Mouse (Mus musculus) hindbrain, embryonic 13.5 days (tissue): ENCODE measurements around the gene Slc39a9. TPM values are rescaled to one million over a fixed set of nuclear protein-coding genes. Genes with fewer than 3 reads are reported as not detected.
A peak's percentile ranks its signal among the peaks of the same experiment; 100 is the strongest.

ENCODE experiments used
- ATAC-seq: fragments of 200-750 bp; cut with Nextera tagmentation; 2 replicates; pipeline ENCODE4 v1.8.0; 2017; ENCODE audit warnings: moderate TSS enrichment; ENCODE audit not compliant: low FRiP score
- H3K27ac ChIP-seq: fragments of 300-500 bp; sonication (generic); 2 replicates; pipeline ENCODE4 v1.5.1; 2015; ENCODE audit warnings: inconsistent platforms, mild to moderate bottlenecking, moderate library complexity
- H3K27me3 ChIP-seq: fragments of 300-500 bp; sonication (generic); 2 replicates; pipeline ENCODE4 v1.6.1; 2015; ENCODE audit warnings: mild to moderate bottlenecking, inconsistent platforms
- H3K36me3 ChIP-seq: fragments of 300-500 bp; sonication (generic); 2 replicates; pipeline ENCODE4 v1.6.1; 2015; ENCODE audit warnings: mild to moderate bottlenecking, inconsistent platforms
- H3K4me1 ChIP-seq: fragments of 300-500 bp; sonication (generic); replicated peaks from 2 replicates; pipeline ENCODE4 v1.6.1; 2015; ENCODE audit warnings: inconsistent platforms
- H3K4me2 ChIP-seq: fragments of 300-500 bp; sonication (generic); 2 replicates; pipeline ENCODE4 v1.6.1; 2015; ENCODE audit warnings: inconsistent platforms, mild to moderate bottlenecking, moderate library complexity
- H3K4me3 ChIP-seq: fragments of 300-500 bp; sonication (generic); 2 replicates; pipeline ENCODE4 v1.5.1; 2015; ENCODE audit warnings: mild to moderate bottlenecking, inconsistent platforms
- H3K9ac ChIP-seq: fragments of 300-500 bp; sonication (generic); 2 replicates; pipeline ENCODE4 v1.6.1; 2015; ENCODE audit warnings: mild to moderate bottlenecking, inconsistent platforms
- H3K9me3 ChIP-seq: fragments of 300-500 bp; sonication (generic); 2 replicates; pipeline ENCODE4 v1.6.1; 2016; ENCODE audit warnings: inconsistent platforms
- WGBS: fragments of 180-500 bp; shearing (Covaris S2); methylation state at CpG from one replicate; pipeline ENCODE4 v1.1.7; 2015; 5-methylcytosine and 5-hydroxymethylcytosine counted together
- polyA plus RNA-seq: library from polyadenylated mRNA; unstranded; fragments of >200 nt; fragmentation: Nextera tagmentation; extraction: Ambion mirVana; gene quantifications from 2 replicates; pipeline ENCODE4 v1.2.1, GENCODE M21; 2015

Slc39a9 gene
- polyA plus RNA-seq, 1 experiment from 2014 or later = 23.6 TPM

DNA sequence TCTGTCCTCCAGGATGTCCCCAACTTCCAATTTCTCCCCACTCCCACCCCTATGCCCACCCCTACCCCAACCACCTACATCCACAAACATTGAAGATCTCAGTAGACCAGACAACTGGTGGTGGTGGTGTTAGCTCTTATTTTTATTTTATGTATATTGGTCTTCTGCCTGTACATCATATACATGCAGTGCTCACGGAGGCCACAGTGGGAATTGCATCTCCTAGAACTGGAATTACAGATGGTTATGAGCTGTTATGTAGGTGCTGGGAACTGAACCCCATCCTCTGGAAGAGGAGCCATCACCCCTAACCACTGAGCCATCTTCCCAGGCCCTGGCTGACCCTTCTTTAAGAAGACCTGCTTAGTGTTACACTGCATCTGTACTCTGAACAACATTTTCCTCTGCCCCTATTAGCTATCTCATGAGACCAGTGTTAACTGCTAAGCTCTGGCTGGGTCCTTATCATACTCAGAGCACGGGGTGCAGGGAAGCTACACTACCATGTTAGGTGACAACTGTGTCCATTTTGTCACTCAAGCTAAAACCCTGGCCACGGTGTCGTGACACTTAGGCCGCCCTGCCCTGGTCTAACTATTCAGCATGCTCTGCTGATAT lies 55.0 kb downstream of the Slc39a9 start:
- no peaks in the 10 kb centered on the region for H3K4me1 ChIP-seq
- ATAC-seq = no peak
- peaks cover 25% of the 10 kb centered on the region for H3K27me3 ChIP-seq
- no peak overlapping the region for H3K9ac ChIP-seq
- H3K27ac ChIP-seq = no peak overlapping the region
- no peak overlapping the region for H3K4me3 ChIP-seq
- H3K9me3 ChIP-seq = no peaks in the 10 kb centered on the region
- no peak overlapping the region for H3K4me2 ChIP-seq
- H3K36me3 ChIP-seq = no peaks in the 10 kb centered on the region
- WGBS = 92% methylated on average over 5 of the region's 5 CpGs

DNA sequence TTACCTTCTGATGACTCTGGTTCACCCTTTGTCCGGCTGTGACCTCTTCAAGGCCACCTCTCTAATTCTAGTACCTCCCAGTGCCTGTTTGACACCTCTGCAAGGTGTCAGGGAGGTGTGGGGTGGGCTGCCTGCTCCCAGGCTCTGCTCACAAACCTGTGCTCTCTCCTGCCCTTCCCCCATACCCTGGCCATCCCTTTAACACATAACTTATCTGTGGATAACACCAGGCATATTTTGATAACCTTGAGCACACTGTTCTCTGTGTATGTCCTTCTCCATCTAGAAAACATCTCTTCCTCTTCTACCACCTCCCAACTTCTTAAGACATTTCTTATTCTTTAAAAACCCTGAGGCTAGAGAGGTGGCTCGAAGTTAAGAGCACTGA lies 55.5 kb downstream of the Slc39a9 start:
- Histone ChIP-seq H3K27ac (no peak overlapping the region), H3K4me2 (no peak overlapping the region), H3K9me3 (no peaks in the 10 kb centered on the region), H3K9ac (no peak overlapping the region), H3K4me3 (no peak overlapping the region), H3K27me3 (peaks cover 20% of the 10 kb centered on the region), H3K36me3 (no peaks in the 10 kb centered on the region), H3K4me1 (no peaks in the 10 kb centered on the region)
- 85% methylated on average over 2 of the region's 2 CpGs for WGBS
- ATAC-seq = no peak

DNA sequence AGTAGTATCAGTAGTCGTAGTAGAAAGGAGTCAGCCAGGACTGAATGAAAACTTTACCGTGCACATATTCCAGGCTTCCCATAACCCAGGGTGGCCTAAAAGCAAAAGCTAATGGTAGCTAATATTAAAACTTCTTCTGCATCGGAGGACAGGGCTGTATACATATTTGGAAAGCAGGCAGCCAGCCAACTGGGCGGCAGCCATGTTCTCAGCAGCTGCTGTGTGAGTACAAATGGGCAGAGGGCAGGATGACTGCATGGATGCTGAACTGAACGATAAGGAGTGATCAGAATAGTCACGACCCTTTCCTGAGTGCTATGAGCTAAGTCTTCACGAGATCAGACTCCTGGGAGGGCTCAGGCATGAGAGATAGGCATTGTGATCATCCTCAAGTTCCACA lies 57.6 kb downstream of the Slc39a9 start:
- Histone ChIP-seq H3K4me3 (no peak overlapping the region), H3K27ac (no peak overlapping the region), H3K4me1 (peaks cover 5% of the 10 kb centered on the region; the same call in 1 of the 2 replicates), H3K4me2 (no peak overlapping the region), H3K36me3 (no peaks in the 10 kb centered on the region), H3K27me3 (0 out of 2 replicates have a peak, but pooled peaks cover 5% of the 10 kb centered on the region), H3K9me3 (no peaks in the 10 kb centered on the region), H3K9ac (no peak overlapping the region)
- no peak for ATAC-seq
- WGBS = 73% methylated on average over 7 of the region's 7 CpGs

DNA sequence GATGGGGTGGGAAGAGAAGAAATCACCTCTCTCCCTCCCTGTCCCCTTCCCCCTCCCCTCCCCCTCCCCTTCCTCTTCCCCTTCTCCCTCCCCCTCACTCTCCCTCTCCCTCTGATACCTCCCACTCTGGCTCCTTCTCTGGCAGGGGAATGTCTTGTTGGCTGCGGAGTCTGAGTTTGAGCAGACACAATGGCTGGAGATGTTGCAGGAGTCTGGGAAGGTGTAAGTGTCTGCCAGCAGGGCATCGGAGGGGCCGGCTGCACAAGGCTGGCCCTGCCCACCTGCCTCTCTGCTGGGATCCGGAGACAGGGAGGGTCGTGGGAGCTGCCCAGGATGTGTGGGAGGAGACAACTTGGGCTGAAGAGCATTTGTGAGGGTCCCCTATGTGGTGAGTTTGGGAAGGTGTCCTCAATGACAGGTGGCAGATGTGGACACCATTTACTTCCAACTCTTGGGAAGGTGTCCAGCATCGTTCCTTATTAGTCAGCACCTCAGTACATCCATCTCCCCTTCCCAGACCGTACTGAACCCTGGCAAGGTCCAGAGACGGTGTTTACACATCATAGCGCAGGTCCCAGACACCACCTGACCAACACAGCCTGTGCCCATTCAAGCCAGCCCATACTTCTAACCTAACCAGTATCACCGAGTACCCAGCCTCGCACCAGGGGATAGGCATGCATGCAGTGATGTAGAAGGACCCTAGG lies 62.7 kb downstream of the Slc39a9 start:
- Histone ChIP-seq H3K9me3 (no peaks in the 10 kb centered on the region), H3K4me3 (no peak overlapping the region), H3K27ac (no peak overlapping the region), H3K9ac (no peak overlapping the region), H3K27me3 (no peaks in the 10 kb centered on the region), H3K4me1 (peaks cover 13% of the 10 kb centered on the region; the same call in 1 of the 2 replicates), H3K36me3 (no peaks in the 10 kb centered on the region), H3K4me2 (no peak overlapping the region)
- no peak for ATAC-seq
- 63% methylated on average over 11 of the region's 11 CpGs for WGBS

- Histone ChIP-seq H3K27ac (no peak overlapping the region), H3K36me3 (no peaks in the 10 kb centered on the region), H3K4me1 (peaks cover 13% of the 10 kb centered on the region; the same call in 1 of the 2 replicates), H3K4me3 (no peak overlapping the region), H3K4me2 (no peak overlapping the region), H3K27me3 (no peaks in the 10 kb centered on the region), H3K9ac (no peak overlapping the region), H3K9me3 (no peaks in the 10 kb centered on the region)
- WGBS = 56% methylated on average over 6 of the region's 6 CpGs
- peak; percentile 39; the same call in 1 of the 2 replicates for ATAC-seq
These were observed 63.4 kb downstream of the Slc39a9 start for GRCm38 (mm10) chr12:80706915-80707604.

DNA sequence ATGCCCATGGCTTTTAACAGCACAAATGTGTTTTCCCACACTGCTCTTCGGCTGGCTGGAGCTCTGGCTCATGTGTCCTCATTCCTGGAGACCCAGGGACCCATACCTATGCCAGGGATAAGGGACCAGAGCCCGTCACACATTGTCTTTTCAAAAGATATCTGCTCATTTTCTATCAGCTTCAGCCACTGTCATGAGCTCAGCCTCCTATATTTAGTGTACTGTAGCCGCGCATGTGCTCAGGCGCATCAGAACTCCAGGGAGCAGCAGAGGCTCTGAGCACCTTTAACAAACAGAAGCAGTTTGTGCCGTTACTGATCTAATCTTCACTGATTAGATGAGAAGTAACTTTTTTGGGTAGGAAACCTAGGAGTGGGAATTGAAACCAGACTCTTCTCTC lies 72.2 kb downstream of the Slc39a9 start:
- H3K9me3 ChIP-seq = no peaks in the 10 kb centered on the region
- WGBS = 77% methylated on average over 6 of the region's 6 CpGs
- no peak overlapping the region for H3K27ac ChIP-seq
- no peak overlapping the region for H3K4me2 ChIP-seq
- no peaks in the 10 kb centered on the region for H3K36me3 ChIP-seq
- ATAC-seq = no peak
- no peak overlapping the region for H3K9ac ChIP-seq
- peaks cover 2% of the 10 kb centered on the region; the same call in 1 of the 2 replicates for H3K27me3 ChIP-seq
- H3K4me3 ChIP-seq = no peak overlapping the region
- H3K4me1 ChIP-seq = peaks cover 4% of the 10 kb centered on the region; the same call in 1 of the 2 replicates

DNA sequence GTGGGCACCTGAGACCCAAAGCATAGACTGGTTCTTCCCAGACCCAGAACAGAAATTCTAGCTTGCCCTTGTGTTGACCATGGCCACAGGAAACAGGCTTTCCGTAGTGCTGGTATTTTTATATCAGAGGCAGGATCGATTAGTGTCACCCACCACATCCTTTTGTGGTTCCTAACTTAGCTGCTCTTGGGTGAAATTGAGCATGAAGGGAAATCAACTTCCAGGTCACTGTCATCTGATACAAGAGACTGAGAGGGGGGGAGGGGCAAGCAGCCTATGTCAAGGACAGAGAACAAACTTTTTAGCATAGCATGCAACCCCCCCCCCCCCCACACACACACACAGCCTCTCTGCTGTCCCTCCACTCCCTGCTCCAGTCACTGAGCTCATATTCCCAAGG lies 75.5 kb downstream of the Slc39a9 start:
- Histone ChIP-seq H3K4me1 (peaks cover 4% of the 10 kb centered on the region; the same call in 1 of the 2 replicates), H3K4me2 (no peak overlapping the region), H3K27ac (no peak overlapping the region), H3K27me3 (peaks cover 2% of the 10 kb centered on the region; the same call in 1 of the 2 replicates), H3K36me3 (no peaks in the 10 kb centered on the region), H3K9me3 (no peaks in the 10 kb centered on the region), H3K9ac (no peak overlapping the region), H3K4me3 (no peak overlapping the region)
- WGBS = 55% methylated on average over 2 of the region's 2 CpGs
- ATAC-seq = no peak

DNA sequence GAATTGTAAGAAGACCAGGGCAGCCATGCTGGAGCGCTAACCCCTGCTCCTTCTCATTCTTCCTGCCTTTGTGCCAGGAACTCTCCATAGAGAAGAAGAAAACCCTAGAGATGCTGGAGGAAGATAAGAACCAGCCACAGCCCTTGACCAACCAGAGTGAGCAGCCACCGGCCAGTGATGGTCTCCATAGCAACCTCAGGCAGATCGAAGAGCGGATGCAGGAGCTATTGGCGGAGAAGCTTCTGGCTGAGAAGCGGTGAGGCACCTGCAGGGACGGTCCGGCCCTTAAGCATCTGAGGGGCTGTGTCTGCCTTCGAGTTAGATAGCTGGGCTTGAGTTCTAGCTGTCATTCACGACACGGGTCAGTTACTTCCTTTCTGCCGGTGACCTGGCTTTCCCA lies 76.8 kb downstream of the Slc39a9 start:
- Histone ChIP-seq H3K4me2 (no peak overlapping the region), H3K9me3 (no peaks in the 10 kb centered on the region), H3K27ac (no peak overlapping the region), H3K4me3 (no peak overlapping the region), H3K27me3 (peaks cover 6% of the 10 kb centered on the region), H3K9ac (no peak overlapping the region), H3K4me1 (peaks cover 4% of the 10 kb centered on the region; the same call in 1 of the 2 replicates), H3K36me3 (no peaks in the 10 kb centered on the region)
- WGBS = 55% methylated on average over 12 of the region's 12 CpGs
- no peak for ATAC-seq

- no peak overlapping the region for H3K4me3 ChIP-seq
- ATAC-seq = no peak
- no peak overlapping the region for H3K9ac ChIP-seq
- H3K36me3 ChIP-seq = no peaks in the 10 kb centered on the region
- no peaks in the 10 kb centered on the region for H3K9me3 ChIP-seq
- no peak overlapping the region for H3K4me2 ChIP-seq
- H3K4me1 ChIP-seq = peaks cover 4% of the 10 kb centered on the region; the same call in 1 of the 2 replicates
- 93% methylated on average over 15 of the region's 15 CpGs for WGBS
- peaks cover 5% of the 10 kb centered on the region for H3K27me3 ChIP-seq
- H3K27ac ChIP-seq = no peak overlapping the region
These were observed 77.8 kb downstream of the Slc39a9 start for GRCm38 (mm10) chr12:80721458-80721857.

DNA sequence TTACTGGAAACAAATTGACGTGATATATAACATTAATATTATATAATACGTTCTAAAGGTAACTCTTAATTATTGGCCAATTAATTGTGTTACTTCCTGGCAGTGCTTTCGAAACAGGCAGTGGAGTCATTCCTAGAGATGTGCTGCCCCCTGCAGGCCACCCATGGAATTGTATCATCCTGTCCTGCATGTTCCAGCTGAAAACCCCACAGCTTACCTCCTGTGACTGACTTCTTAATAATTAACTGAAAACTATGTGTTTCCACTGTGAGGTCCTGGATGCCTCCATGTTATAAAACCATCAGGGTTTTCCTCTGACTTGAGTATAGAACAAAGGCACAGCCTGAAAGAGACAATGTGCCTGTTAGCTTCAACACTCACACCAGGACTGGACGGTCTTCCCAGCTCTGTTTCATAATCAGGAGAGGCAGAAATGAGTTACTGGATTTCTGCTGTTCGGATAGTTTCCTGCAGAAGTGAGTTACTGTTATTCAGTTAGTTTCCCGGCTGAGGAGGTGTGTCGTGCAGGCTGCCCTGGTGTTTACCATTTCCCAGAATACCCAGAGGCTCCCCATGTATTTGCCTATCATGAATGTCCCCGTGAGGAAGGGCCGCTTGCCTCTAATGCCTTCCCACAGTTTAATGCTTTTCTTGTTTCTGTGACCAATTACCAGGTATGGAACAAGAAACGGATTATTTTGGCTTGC lies 81.3 kb downstream of the Slc39a9 start:
- no peak overlapping the region for H3K27ac ChIP-seq
- H3K9ac ChIP-seq = no peak overlapping the region
- no peak for ATAC-seq
- peaks cover 4% of the 10 kb centered on the region; the same call in 1 of the 2 replicates for H3K4me1 ChIP-seq
- H3K36me3 ChIP-seq = no peaks in the 10 kb centered on the region
- peaks cover 8% of the 10 kb centered on the region; the same call in 1 of the 2 replicates for H3K27me3 ChIP-seq
- 29% methylated on average over 10 of the region's 10 CpGs for WGBS
- H3K4me3 ChIP-seq = no peak overlapping the region
- H3K9me3 ChIP-seq = no peaks in the 10 kb centered on the region
- H3K4me2 ChIP-seq = no peak overlapping the region

DNA sequence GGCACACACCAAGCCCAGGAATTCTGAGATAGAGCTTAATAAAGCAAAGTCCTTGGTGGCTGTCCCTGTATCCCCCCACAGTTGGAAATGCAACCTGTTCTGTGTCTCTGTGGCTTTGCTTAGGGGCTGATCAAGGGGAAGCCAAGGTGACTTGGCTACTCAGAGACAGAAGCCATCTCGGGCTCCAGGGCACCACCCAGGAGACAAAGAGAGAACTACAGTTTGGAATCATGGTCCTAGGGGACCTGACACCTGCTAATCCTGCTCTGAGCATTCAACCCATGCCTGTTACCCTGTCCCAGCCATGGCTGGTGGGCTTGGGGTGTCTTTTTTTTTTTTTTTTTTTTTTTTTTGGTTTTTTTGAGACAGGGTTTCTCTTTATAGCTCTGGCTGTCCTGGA lies 84.5 kb downstream of the Slc39a9 start:
- 0 out of 2 replicates have a peak, but pooled peaks cover 4% of the 10 kb centered on the region for H3K4me1 ChIP-seq

DNA sequence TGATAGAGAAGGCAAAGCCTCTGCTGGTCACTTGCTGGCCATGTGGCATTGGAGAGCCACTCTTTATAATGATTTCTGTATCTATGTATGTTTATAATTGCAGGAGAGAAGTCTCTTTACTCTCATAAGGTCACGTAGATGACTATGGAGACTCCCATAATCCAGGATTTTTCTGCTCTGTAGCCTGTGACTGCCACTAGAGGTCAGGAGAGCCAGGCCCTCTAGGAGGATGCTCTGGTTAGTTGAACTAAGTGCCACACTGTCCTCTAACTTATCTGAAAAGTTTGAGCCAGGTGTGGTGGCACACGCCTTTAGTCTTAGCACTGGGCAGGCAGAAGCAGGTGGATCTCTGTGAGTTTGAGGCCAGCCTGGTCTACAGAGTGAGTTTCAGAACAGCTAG lies 85.1 kb downstream of the Slc39a9 start:
- Histone ChIP-seq H3K27me3 (peaks cover 8% of the 10 kb centered on the region; the same call in 1 of the 2 replicates), H3K4me3 (no peak overlapping the region), H3K9me3 (no peaks in the 10 kb centered on the region), H3K4me2 (no peak overlapping the region), H3K36me3 (no peaks in the 10 kb centered on the region), H3K9ac (no peak overlapping the region), H3K4me1 (0 out of 2 replicates have a peak, but pooled peaks cover 4% of the 10 kb centered on the region), H3K27ac (no peak overlapping the region)
- no peak for ATAC-seq
- WGBS = 52% methylated on average over 2 of the region's 2 CpGs

More for the DNA sequence above, 84.5 kb downstream of the Slc39a9 start:
- 35% methylated on average over 1 of the region's 1 CpGs for WGBS
- Histone ChIP-seq H3K4me3 (no peak overlapping the region), H3K9me3 (no peaks in the 10 kb centered on the region), H3K27me3 (peaks cover 8% of the 10 kb centered on the region; the same call in 1 of the 2 replicates), H3K9ac (no peak overlapping the region), H3K4me2 (no peak overlapping the region), H3K36me3 (no peaks in the 10 kb centered on the region), H3K27ac (no peak overlapping the region)
- ATAC-seq = no peak
